In genomic region chr6:27545516-27545915, GRCm38 (mm10) we compare ENCODE assay signal across 19 mouse cellular contexts.
DNase-seq lines count a peak whose midpoint lies in the region; ATAC-seq and TF ChIP-seq lines count a peak whose summit lies in the region.
"Had no signal": no experiment of that assay in that cellular context is flagged by ENCODE, and none has a peak within 500 bp of the region (broad histone marks: within the 10 kb centered on the region; RNA-seq: fewer than 3 reads in every experiment).

No protein-coding gene starts in this region.

- H3K4me2 ChIP-seq in forebrain, embryonic 13.5 days = no peak overlapping the region
- H3K4me2 ChIP-seq in hindbrain, postnatal 0 days (ENCODE audit: low read depth, low read length) = no peak overlapping the region
- no peak overlapping the region for H3K4me2 ChIP-seq in hindbrain, embryonic 12.5 days (replicated peaks)
- H3K4me2 ChIP-seq in forebrain, postnatal 0 days (ENCODE audit: low read depth) = no peak overlapping the region
- H3K4me2 ChIP-seq: embryonic facial prominence, embryonic 13.5 days; heart, embryonic 11.5 days; heart, embryonic 15.5 days; hindbrain, embryonic 15.5 days had no signal

- no peak overlapping the region for H3K9ac ChIP-seq in forebrain, embryonic 13.5 days
- H3K9ac ChIP-seq in hindbrain, postnatal 0 days (replicated peaks; ENCODE audit: low read length) = no peak overlapping the region
- H3K9ac ChIP-seq in hindbrain, embryonic 12.5 days = no peak overlapping the region
- H3K9ac ChIP-seq in forebrain, postnatal 0 days = no peak overlapping the region
- H3K9ac ChIP-seq: embryonic facial prominence, embryonic 13.5 days; heart, embryonic 15.5 days; hindbrain, embryonic 15.5 days had no signal

- ATAC-seq in forebrain, embryonic 13.5 days = 0 out of 2 replicates have a peak, but pooled peaks have one; percentile 33
- ATAC-seq in hindbrain, postnatal 0 days = no peak
- no peak for ATAC-seq in hindbrain, embryonic 12.5 days (ENCODE audit: low FRiP score)
- peak; percentile 23; the same call in 1 of the 2 replicates for ATAC-seq in forebrain, postnatal 0 days

- peaks cover 8% of the 10 kb centered on the region for H3K4me1 ChIP-seq in forebrain, embryonic 13.5 days
- no peaks in the 10 kb centered on the region; the same call in 1 of the 2 replicates for H3K4me1 ChIP-seq in forebrain, embryonic 10.5 days
- no peaks in the 10 kb centered on the region for H3K4me1 ChIP-seq in hindbrain, postnatal 0 days (ENCODE audit: insufficient read depth, low read length)
- H3K4me1 ChIP-seq in hindbrain, embryonic 12.5 days = no peaks in the 10 kb centered on the region
- H3K4me1 ChIP-seq in forebrain, postnatal 0 days (ENCODE audit: insufficient read depth) = no peaks in the 10 kb centered on the region
- H3K4me1 ChIP-seq: embryonic facial prominence, embryonic 13.5 days; heart, embryonic 15.5 days; hindbrain, embryonic 10.5 days; hindbrain, embryonic 15.5 days had no signal

- DNase-seq in forebrain, embryonic 10.5 days (ENCODE audit: extremely low spot score, low spot score) = no peak
- peak; percentile 3 for DNase-seq in hindbrain, postnatal 0 days (ENCODE audit: low spot score)
- peak; percentile 68 for DNase-seq in brain, embryonic 14.5 days (ENCODE audit: low read depth)
- peak; percentile 9 for DNase-seq in forebrain, postnatal 0 days
- no peak for DNase-seq in lung, postnatal 10 days
- DNase-seq: adrenal gland, adult 2 months; adrenal gland, postnatal 25 days; cerebellum, adult 11 months; gastrocnemius, postnatal 10 days; heart, adult 18-20 months; heart, postnatal 14 days; kidney, adult 18-20 months had no signal

- H3K27ac ChIP-seq in forebrain, embryonic 13.5 days = no peak overlapping the region
- no peak overlapping the region for H3K27ac ChIP-seq in forebrain, embryonic 10.5 days
- H3K27ac ChIP-seq in hindbrain, postnatal 0 days = no peak overlapping the region
- H3K27ac ChIP-seq in hindbrain, embryonic 12.5 days = no peak overlapping the region
- H3K27ac ChIP-seq in forebrain, postnatal 0 days (ENCODE audit: low read depth, low read length) = no peak overlapping the region
- H3K27ac ChIP-seq: embryonic facial prominence, embryonic 13.5 days; heart, embryonic 15.5 days; hindbrain, embryonic 10.5 days; hindbrain, embryonic 15.5 days had no signal

- H3K27me3 ChIP-seq in forebrain, embryonic 13.5 days = no peaks in the 10 kb centered on the region
- no peaks in the 10 kb centered on the region for H3K27me3 ChIP-seq in forebrain, embryonic 10.5 days (ENCODE audit: poor library complexity, severe bottlenecking)
- H3K27me3 ChIP-seq in hindbrain, postnatal 0 days (ENCODE audit: insufficient read depth, low read length) = no peaks in the 10 kb centered on the region
- no peaks in the 10 kb centered on the region for H3K27me3 ChIP-seq in hindbrain, embryonic 12.5 days
- no peaks in the 10 kb centered on the region for H3K27me3 ChIP-seq in forebrain, postnatal 0 days (ENCODE audit: insufficient read depth, low read length)
- H3K27me3 ChIP-seq: embryonic facial prominence, embryonic 13.5 days; heart, embryonic 15.5 days; hindbrain, embryonic 15.5 days had no signal

- WGBS in forebrain, embryonic 13.5 days = 49% methylated on average over 6 of the region's 6 CpGs
- WGBS in forebrain, embryonic 10.5 days = 81% methylated on average over 6 of the region's 6 CpGs
- WGBS in hindbrain, postnatal 0 days = 51% methylated on average over 6 of the region's 6 CpGs
- 77% methylated on average over 6 of the region's 6 CpGs for WGBS in hindbrain, embryonic 12.5 days
- 36% methylated on average over 6 of the region's 6 CpGs for WGBS in forebrain, postnatal 0 days

- no peak overlapping the region for H3K4me3 ChIP-seq in forebrain, embryonic 13.5 days
- H3K4me3 ChIP-seq in forebrain, embryonic 10.5 days = no peak overlapping the region
- H3K4me3 ChIP-seq in hindbrain, postnatal 0 days (ENCODE audit: low read length) = no peak overlapping the region
- no peak overlapping the region for H3K4me3 ChIP-seq in hindbrain, embryonic 12.5 days
- H3K4me3 ChIP-seq in forebrain, postnatal 0 days (ENCODE audit: low read depth, low read length) = no peak overlapping the region
- H3K4me3 ChIP-seq: embryonic facial prominence, embryonic 13.5 days; heart, embryonic 15.5 days; hindbrain, embryonic 10.5 days; hindbrain, embryonic 15.5 days had no signal

- TF ChIP-seq CTCF in hindbrain, postnatal 0 days (IDR thresholded peaks at IDR 0.05; ENCODE audit: low read depth) = no peak
- no peak for TF ChIP-seq CTCF in brain, embryonic 14.5 days (IDR thresholded peaks at IDR 0.05; ENCODE audit: borderline replicate concordance, extremely low read depth, insufficient read depth, insufficient read length)
- TF ChIP-seq CTCF in forebrain, postnatal 0 days (IDR thresholded peaks at IDR 0.05; ENCODE audit: low read depth) = no peak

- H3K9me3 ChIP-seq in forebrain, embryonic 13.5 days (replicated peaks) = no peaks in the 10 kb centered on the region
- H3K9me3 ChIP-seq in forebrain, embryonic 10.5 days = no peaks in the 10 kb centered on the region
- no peaks in the 10 kb centered on the region for H3K9me3 ChIP-seq in hindbrain, postnatal 0 days (ENCODE audit: low read length)
- no peaks in the 10 kb centered on the region for H3K9me3 ChIP-seq in hindbrain, embryonic 12.5 days (replicated peaks)
- no peaks in the 10 kb centered on the region for H3K9me3 ChIP-seq in forebrain, postnatal 0 days (ENCODE audit: low read length)
- H3K9me3 ChIP-seq: embryonic facial prominence, embryonic 13.5 days; heart, embryonic 15.5 days; hindbrain, embryonic 10.5 days; hindbrain, embryonic 15.5 days had no signal

- TF ChIP-seq POLR2A in brain, embryonic 14.5 days (IDR thresholded peaks at IDR 0.05; ENCODE audit: borderline replicate concordance, extremely low read depth, insufficient read depth, insufficient read length, poor library complexity, severe bottlenecking) = no peak

- H3K36me3 ChIP-seq in forebrain, embryonic 13.5 days (ENCODE audit: poor library complexity, severe bottlenecking) = no peaks in the 10 kb centered on the region
- no peaks in the 10 kb centered on the region for H3K36me3 ChIP-seq in forebrain, embryonic 10.5 days (replicated peaks)
- no peaks in the 10 kb centered on the region for H3K36me3 ChIP-seq in hindbrain, postnatal 0 days (ENCODE audit: insufficient read depth, low read length)
- no peaks in the 10 kb centered on the region for H3K36me3 ChIP-seq in hindbrain, embryonic 12.5 days
- H3K36me3 ChIP-seq in forebrain, postnatal 0 days (ENCODE audit: insufficient read depth) = no peaks in the 10 kb centered on the region
- H3K36me3 ChIP-seq: embryonic facial prominence, embryonic 13.5 days; heart, embryonic 15.5 days; hindbrain, embryonic 10.5 days; hindbrain, embryonic 15.5 days had no signal

Comparison
In these comparisons a context has a peak if more than half of its experiments do, and no peak if none do; other contexts are left out.
1. DNase-seq: peak in hindbrain, postnatal 0 days (single experiment), brain, embryonic 14.5 days (single experiment) and forebrain, postnatal 0 days (single experiment); none in forebrain, embryonic 10.5 days (single experiment) and lung, postnatal 10 days (single experiment).
2. ATAC-seq: peak in forebrain, embryonic 13.5 days (single experiment) and forebrain, postnatal 0 days (single experiment); none in hindbrain, postnatal 0 days (single experiment) and hindbrain, embryonic 12.5 days (single experiment).